In the genomic region with DNA sequence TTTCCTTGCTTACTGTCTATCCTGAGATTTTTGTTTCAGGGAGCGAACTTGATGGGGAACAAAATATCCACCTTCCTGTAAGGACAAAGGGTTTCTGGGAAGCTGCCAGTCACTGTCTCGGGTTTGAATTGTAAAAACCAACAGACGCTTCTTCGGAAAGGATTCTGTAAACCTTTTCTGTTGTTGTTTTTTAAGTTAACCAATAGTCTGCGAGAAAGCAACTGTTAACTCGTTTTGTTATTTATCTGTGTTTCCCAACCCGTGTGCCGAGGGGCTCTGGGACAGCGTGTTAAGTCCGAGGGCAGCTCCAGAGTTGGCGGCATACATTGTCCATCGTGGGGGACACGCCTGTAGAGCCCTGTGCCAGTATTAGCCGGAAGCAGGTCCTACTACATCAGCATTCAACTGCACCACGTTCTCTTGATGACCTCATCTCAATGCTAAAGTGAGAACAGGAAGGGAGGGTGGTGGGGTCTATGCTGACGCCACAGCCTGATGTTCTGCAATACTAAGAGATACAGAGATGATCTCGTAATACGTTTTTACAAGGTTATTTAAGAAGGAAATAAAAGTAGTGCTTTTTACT, we compare ENCODE assay signal across 9 mouse cellular contexts.
DNase-seq lines count a peak whose midpoint lies in the region; ATAC-seq lines count a peak whose summit lies in the region.
"Had no signal": no experiment of that assay in that cellular context is flagged by ENCODE, and none has a peak within 500 bp of the region (broad histone marks: within the 10 kb centered on the region; RNA-seq: fewer than 3 reads in every experiment).

No protein-coding gene starts in this region.

- no peaks in the 10 kb centered on the region for H3K27me3 ChIP-seq in liver, embryonic 13.5 days
- H3K27me3 ChIP-seq in liver, embryonic 12.5 days (replicated peaks), result no peaks in the 10 kb centered on the region
- H3K27me3 ChIP-seq in forebrain, embryonic 14.5 days (replicated peaks; ENCODE audit: control insufficient read depth, insufficient read depth, low read length), result no peaks in the 10 kb centered on the region
- H3K27me3 ChIP-seq in limb, embryonic 11.5 days (ENCODE audit: control insufficient read depth, insufficient read depth, low read length), result no peaks in the 10 kb centered on the region
- H3K27me3 ChIP-seq in neural tube, embryonic 15.5 days (replicated peaks), result no peaks in the 10 kb centered on the region

- ATAC-seq in liver, embryonic 13.5 days (ENCODE audit: low read depth), result no peak
- no peak for ATAC-seq in liver, embryonic 12.5 days
- ATAC-seq in forebrain, embryonic 14.5 days, result peak; percentile 38; the same call in 1 of the 2 replicates
- no peak for ATAC-seq in limb, embryonic 11.5 days (ENCODE audit: insufficient number of reproducible peaks, low FRiP score, low TSS enrichment, low read depth)
- ATAC-seq in neural tube, embryonic 15.5 days (ENCODE audit: low FRiP score), result peak; percentile 58

- H3K9ac ChIP-seq in liver, embryonic 13.5 days, result no peak overlapping the region
- no peak overlapping the region for H3K9ac ChIP-seq in liver, embryonic 12.5 days
- no peak overlapping the region for H3K9ac ChIP-seq in forebrain, embryonic 14.5 days (ENCODE audit: low read length)
- no peak overlapping the region for H3K9ac ChIP-seq in limb, embryonic 11.5 days (ENCODE audit: low read length)
- no peak overlapping the region; the same call in 1 of the 2 replicates for H3K9ac ChIP-seq in neural tube, embryonic 15.5 days (replicated peaks)

- no peak overlapping the region for H3K4me3 ChIP-seq in liver, embryonic 13.5 days (replicated peaks)
- H3K4me3 ChIP-seq in liver, embryonic 12.5 days, result no peak overlapping the region
- H3K4me3 ChIP-seq in forebrain, embryonic 14.5 days (ENCODE audit: low read depth, low read length), result no peak overlapping the region
- H3K4me3 ChIP-seq in limb, embryonic 11.5 days (ENCODE audit: low read depth, low read length), result no peak overlapping the region
- H3K4me3 ChIP-seq in neural tube, embryonic 15.5 days (replicated peaks), result peak overlapping the region; percentile 15; the same call in 1 of the 2 replicates
- H3K4me3 ChIP-seq: myocyte had no signal

- no peaks in the 10 kb centered on the region for H3K9me3 ChIP-seq in liver, embryonic 13.5 days (replicated peaks)
- H3K9me3 ChIP-seq in liver, embryonic 12.5 days (replicated peaks), result no peaks in the 10 kb centered on the region
- H3K9me3 ChIP-seq in forebrain, embryonic 14.5 days (replicated peaks; ENCODE audit: control insufficient read depth, low read length), result no peaks in the 10 kb centered on the region
- no peaks in the 10 kb centered on the region for H3K9me3 ChIP-seq in limb, embryonic 11.5 days (ENCODE audit: control insufficient read depth, low read length)
- no peaks in the 10 kb centered on the region for H3K9me3 ChIP-seq in neural tube, embryonic 15.5 days (replicated peaks)

- H3K4me1 ChIP-seq in liver, embryonic 13.5 days (replicated peaks), result peaks cover 21% of the 10 kb centered on the region
- peaks cover 28% of the 10 kb centered on the region for H3K4me1 ChIP-seq in liver, embryonic 12.5 days
- peaks cover 24% of the 10 kb centered on the region for H3K4me1 ChIP-seq in forebrain, embryonic 14.5 days (ENCODE audit: control insufficient read depth, insufficient read depth, low read length)
- peaks cover 16% of the 10 kb centered on the region for H3K4me1 ChIP-seq in limb, embryonic 11.5 days (ENCODE audit: control insufficient read depth, insufficient read depth, low read length)
- peaks cover 35% of the 10 kb centered on the region for H3K4me1 ChIP-seq in neural tube, embryonic 15.5 days

- H3K4me2 ChIP-seq in liver, embryonic 13.5 days, result 0 out of 2 replicates have a peak overlapping the region, but pooled peaks have one; percentile 14
- H3K4me2 ChIP-seq in liver, embryonic 12.5 days, result no peak overlapping the region
- H3K4me2 ChIP-seq in forebrain, embryonic 14.5 days (ENCODE audit: low read length), result 0 out of 2 replicates have a peak overlapping the region, but pooled peaks have one; percentile 20
- no peak overlapping the region for H3K4me2 ChIP-seq in limb, embryonic 11.5 days (ENCODE audit: low read depth, severe bottlenecking)
- H3K4me2 ChIP-seq in neural tube, embryonic 15.5 days, result peak overlapping the region; percentile 50

- no peaks in the 10 kb centered on the region for H3K36me3 ChIP-seq in liver, embryonic 13.5 days
- no peaks in the 10 kb centered on the region for H3K36me3 ChIP-seq in liver, embryonic 12.5 days
- no peaks in the 10 kb centered on the region for H3K36me3 ChIP-seq in forebrain, embryonic 14.5 days (ENCODE audit: control insufficient read depth, insufficient read depth, low read length)
- H3K36me3 ChIP-seq in limb, embryonic 11.5 days (ENCODE audit: control insufficient read depth, insufficient read depth, low read length), result no peaks in the 10 kb centered on the region
- no peaks in the 10 kb centered on the region for H3K36me3 ChIP-seq in neural tube, embryonic 15.5 days

- DNase-seq in liver, embryonic 13.5 days, result no peak
- DNase-seq in forebrain, embryonic 14.5 days (ENCODE audit: low spot score), result no peak
- no peak for DNase-seq in limb, embryonic 11.5 days (ENCODE audit: low spot score)
- no peak for DNase-seq in testis, postnatal 10 days (ENCODE audit: low spot score)
- DNase-seq in cerebellum, adult 8-10 months, result no peak
- no peak for DNase-seq in adrenal gland, adult (ENCODE audit: inconsistent age in 2 of 2, low spot score in 1 of 2)

- 36% methylated on average over 18 of the region's 18 CpGs for WGBS in liver, embryonic 13.5 days (ENCODE audit: insufficient replicate concordance)
- 43% methylated on average over 18 of the region's 18 CpGs for WGBS in liver, embryonic 12.5 days (ENCODE audit: insufficient replicate concordance)
- 49% methylated on average over 18 of the region's 18 CpGs for WGBS in forebrain, embryonic 14.5 days
- 80% methylated on average over 18 of the region's 18 CpGs for WGBS in limb, embryonic 11.5 days
- WGBS in neural tube, embryonic 15.5 days, result 23% methylated on average over 18 of the region's 18 CpGs

- no peak overlapping the region for H3K27ac ChIP-seq in liver, embryonic 13.5 days
- no peak overlapping the region for H3K27ac ChIP-seq in liver, embryonic 12.5 days
- H3K27ac ChIP-seq in forebrain, embryonic 14.5 days (ENCODE audit: low read depth, low read length), result no peak overlapping the region
- H3K27ac ChIP-seq in limb, embryonic 11.5 days (replicated peaks; ENCODE audit: low read depth, low read length), result peak overlapping the region; percentile 8; the same call in 1 of the 2 replicates
- peak overlapping the region; percentile 37 for H3K27ac ChIP-seq in neural tube, embryonic 15.5 days (replicated peaks)

Comparison
In these comparisons a context has a peak if more than half of its experiments do, and no peak if none do; other contexts are left out.
1. H3K4me2 ChIP-seq: peak in liver, embryonic 13.5 days (single experiment), forebrain, embryonic 14.5 days (single experiment) and neural tube, embryonic 15.5 days (single experiment); none in liver, embryonic 12.5 days (single experiment) and limb, embryonic 11.5 days (single experiment).
2. ATAC-seq: peak in forebrain, embryonic 14.5 days (single experiment) and neural tube, embryonic 15.5 days (single experiment); none in liver, embryonic 13.5 days (single experiment), liver, embryonic 12.5 days (single experiment) and limb, embryonic 11.5 days (single experiment).
3. H3K27ac ChIP-seq: peak in limb, embryonic 11.5 days (single experiment) and neural tube, embryonic 15.5 days (single experiment); none in liver, embryonic 13.5 days (single experiment), liver, embryonic 12.5 days (single experiment) and forebrain, embryonic 14.5 days (single experiment).